Mouse (Mus musculus): ENCODE data around the gene Plin4.
A peak's percentile ranks its signal among the peaks of the same experiment; 100 is the strongest.

- peak; percentile 91 for TF ChIP-seq POLR2A (IDR thresholded peaks at IDR 0.05; ENCODE audit: insufficient read depth, low read depth, low read length)
- TF ChIP-seq CTCF (IDR thresholded peaks at IDR 0.05) = peak; percentile 33
Observed at GRCm38 (mm10) chr17:56109219-56110051, at the start of gene Plin4.

All from heart, adult 2 months (tissue).